Mouse (Mus musculus) kidney, embryonic 16.5 days (tissue): Measurements from ENCODE around the gene Foxj2. TPM values are rescaled to one million over a fixed set of nuclear protein-coding genes. Genes with fewer than 3 reads are reported as not detected.
A peak's percentile ranks its signal among the peaks of the same experiment; 100 is the strongest.

Experiments used
- ATAC-seq: fragments of 200-750 bp; cut with Nextera tagmentation; 2 replicates; pipeline ENCODE4 v1.8.0; 2017; ENCODE audit warnings: moderate TSS enrichment; ENCODE audit not compliant: low FRiP score, low TSS enrichment
- H3K27ac ChIP-seq: fragments of 300-500 bp; sonication (generic); 2 replicates; pipeline ENCODE4 v1.5.1; 2014; ENCODE audit warnings: low read length
- H3K27me3 ChIP-seq: fragments of 300-500 bp; sonication (generic); 2 replicates; pipeline ENCODE4 v1.6.1; 2014; ENCODE audit warnings: low read length, control low read depth, mixed read lengths; ENCODE audit not compliant: insufficient read depth
- H3K36me3 ChIP-seq: fragments of 300-500 bp; sonication (generic); 2 replicates; pipeline ENCODE4 v1.6.1; 2014; ENCODE audit warnings: low read length, control low read depth, mixed read lengths; ENCODE audit not compliant: insufficient read depth
- H3K4me1 ChIP-seq: fragments of 300-500 bp; sonication (generic); 2 replicates; pipeline ENCODE4 v1.6.1; 2014; ENCODE audit warnings: low read length, control low read depth, mixed read lengths; ENCODE audit not compliant: insufficient read depth
- H3K4me2 ChIP-seq: fragments of 300-500 bp; sonication (generic); replicated peaks from 2 replicates; pipeline ENCODE4 v1.6.1; 2014; ENCODE audit warnings: low read depth, low read length
- H3K4me3 ChIP-seq: fragments of 300-500 bp; sonication (generic); 2 replicates; pipeline ENCODE4 v1.5.1; 2014; ENCODE audit warnings: mild to moderate bottlenecking, low read length
- H3K9ac ChIP-seq: fragments of 300-500 bp; sonication (generic); replicated peaks from 2 replicates; pipeline ENCODE4 v1.6.1; 2014; ENCODE audit warnings: low read length
- H3K9me3 ChIP-seq: fragments of 300-500 bp; sonication (generic); 2 replicates; pipeline ENCODE4 v1.6.1; 2016; ENCODE audit warnings: low read length, control low read depth
- WGBS: fragments of 180-500 bp; shearing (Covaris S2); extraction: QIAGEN DNeasy Blood & Tissue Kit; methylation state at CpG from one replicate; pipeline ENCODE4 v1.1.7; 2014; 5-methylcytosine and 5-hydroxymethylcytosine counted together
- polyA plus RNA-seq: library from polyadenylated mRNA; unstranded; fragments of >200 nt; fragmentation: Nextera tagmentation; extraction: Ambion mirVana; gene quantifications from 2 replicates; pipeline ENCODE4 v1.2.1, GENCODE M21; 2015

Foxj2 gene
- polyA plus RNA-seq, 1 experiment from 2014 or later: 5.8 TPM

GRCm38 (mm10) chr6:122795254-122795935 lies 24.3 kb upstream of the Foxj2 start:
- 63% methylated on average over 8 of the region's 8 CpGs for WGBS
- no peaks in the 10 kb centered on the region for H3K4me1 ChIP-seq
- no peak overlapping the region for H3K4me2 ChIP-seq
- H3K27ac ChIP-seq: no peak overlapping the region
- no peak overlapping the region for H3K9ac ChIP-seq
- H3K27me3 ChIP-seq: no peaks in the 10 kb centered on the region
- H3K36me3 ChIP-seq: no peaks in the 10 kb centered on the region
- ATAC-seq: no peak
- H3K4me3 ChIP-seq: no peak overlapping the region
- no peaks in the 10 kb centered on the region for H3K9me3 ChIP-seq

GRCm38 (mm10) chr6:122800640-122801300 lies 18.9 kb upstream of the Foxj2 start:
- ATAC-seq: no peak
- WGBS: 41% methylated on average over 10 of the region's 10 CpGs
- H3K27me3 ChIP-seq: peaks cover 11% of the 10 kb centered on the region; the same call in 1 of the 2 replicates
- peak overlapping the region; percentile 98 for H3K4me2 ChIP-seq
- peak overlapping the region; percentile 79 for H3K9ac ChIP-seq
- H3K27ac ChIP-seq: no peak overlapping the region
- H3K4me1 ChIP-seq: peaks cover 14% of the 10 kb centered on the region
- H3K9me3 ChIP-seq: no peaks in the 10 kb centered on the region
- no peaks in the 10 kb centered on the region for H3K36me3 ChIP-seq
- H3K4me3 ChIP-seq: peak overlapping the region; percentile 54

GRCm38 (mm10) chr6:122801301-122801800 lies 18.4 kb upstream of the Foxj2 start, which contains the start of gene Slc2a3:
Gene Slc2a3, minus strand, starts transcription at chr6:122801640.
- H3K9me3 ChIP-seq: no peaks in the 10 kb centered on the region
- H3K27ac ChIP-seq: no peak within 1 kb of the TSS
- under 1% methylated on average over 46 of the region's 46 CpGs for WGBS

GRCm38 (mm10) chr6:122801801-122802514 lies 17.8 kb upstream of the Foxj2 start:
- H3K27ac ChIP-seq: no peak overlapping the region
- 1% methylated on average over 34 of the region's 34 CpGs for WGBS
- H3K9me3 ChIP-seq: no peaks in the 10 kb centered on the region
- H3K36me3 ChIP-seq: no peaks in the 10 kb centered on the region
- H3K9ac ChIP-seq: peak overlapping the region; percentile 79
- ATAC-seq: peak; percentile 60; the same call in 1 of the 2 replicates
- H3K4me3 ChIP-seq: peak overlapping the region; percentile 54
- peaks cover 14% of the 10 kb centered on the region for H3K4me1 ChIP-seq
- H3K4me2 ChIP-seq: peak overlapping the region; percentile 98
- H3K27me3 ChIP-seq: peaks cover 11% of the 10 kb centered on the region; the same call in 1 of the 2 replicates

More at GRCm38 (mm10) chr6:122801301-122801800, 18.4 kb upstream of the Foxj2 start, which contains the start of gene Slc2a3:
- Histone ChIP-seq H3K4me2 (peak within 1 kb of the TSS; percentile 98), H3K36me3 (no peaks in the 10 kb centered on the region), H3K9ac (peak within 1 kb of the TSS; percentile 79), H3K27me3 (peaks cover 11% of the 10 kb centered on the region; the same call in 1 of the 2 replicates), H3K4me1 (peaks cover 14% of the 10 kb centered on the region), H3K4me3 (peak within 1 kb of the TSS; percentile 54)
- ATAC-seq: peak; percentile 77

- Histone ChIP-seq H3K9me3 (no peaks in the 10 kb centered on the region), H3K4me2 (no peak overlapping the region), H3K9ac (no peak overlapping the region), H3K4me1 (peaks cover 14% of the 10 kb centered on the region), H3K27ac (no peak overlapping the region), H3K27me3 (peaks cover 11% of the 10 kb centered on the region; the same call in 1 of the 2 replicates), H3K36me3 (no peaks in the 10 kb centered on the region), H3K4me3 (no peak overlapping the region)
- WGBS: 24% methylated on average over 5 of the region's 5 CpGs
- no peak for ATAC-seq
Observed at GRCm38 (mm10) chr6:122804418-122804817, 15.3 kb upstream of the Foxj2 start.

GRCm38 (mm10) chr6:122810022-122810614 lies 9.6 kb upstream of the Foxj2 start:
- H3K9ac ChIP-seq: peak overlapping the region; percentile 71
- peaks cover 10% of the 10 kb centered on the region for H3K4me1 ChIP-seq
- H3K36me3 ChIP-seq: no peaks in the 10 kb centered on the region
- no peaks in the 10 kb centered on the region for H3K27me3 ChIP-seq
- 1% methylated on average over 11 of the region's 11 CpGs for WGBS
- H3K4me3 ChIP-seq: peak overlapping the region; percentile 63
- no peaks in the 10 kb centered on the region for H3K9me3 ChIP-seq
- ATAC-seq: no peak
- H3K4me2 ChIP-seq: peak overlapping the region; percentile 79
- H3K27ac ChIP-seq: peak overlapping the region; percentile 100

- under 1% methylated on average over 30 of the region's 30 CpGs for WGBS
- H3K36me3 ChIP-seq: no peaks in the 10 kb centered on the region
- peak overlapping the region; percentile 83 for H3K9ac ChIP-seq
- no peaks in the 10 kb centered on the region for H3K27me3 ChIP-seq
- H3K27ac ChIP-seq: peak overlapping the region; percentile 100
- peak; percentile 100 for ATAC-seq
- H3K4me2 ChIP-seq: peak overlapping the region; percentile 79
- no peaks in the 10 kb centered on the region for H3K9me3 ChIP-seq
- peaks cover 10% of the 10 kb centered on the region for H3K4me1 ChIP-seq
- H3K4me3 ChIP-seq: peak overlapping the region; percentile 63
Observed at GRCm38 (mm10) chr6:122810615-122811279, 9.0 kb upstream of the Foxj2 start.

- peak overlapping the region; percentile 63 for H3K4me3 ChIP-seq
- no peaks in the 10 kb centered on the region for H3K9me3 ChIP-seq
- H3K27me3 ChIP-seq: no peaks in the 10 kb centered on the region
- H3K36me3 ChIP-seq: no peaks in the 10 kb centered on the region
- H3K4me1 ChIP-seq: peaks cover 10% of the 10 kb centered on the region
- H3K9ac ChIP-seq: peak overlapping the region; percentile 83
- peak; percentile 96 for ATAC-seq
- peak overlapping the region; percentile 100 for H3K27ac ChIP-seq
- H3K4me2 ChIP-seq: peak overlapping the region; percentile 57
- WGBS: under 1% methylated on average over 38 of the region's 38 CpGs
Observed at GRCm38 (mm10) chr6:122811280-122811652, 8.4 kb upstream of the Foxj2 start.
